Mouse (Mus musculus) testis, adult 2 months (tissue): Measurements from ENCODE around the gene Gpt2.

Experiments
- CTCF ChIP-seq: fragments of 200-500 bp; IDR thresholded peaks from 2 replicates; pipeline ENCODE4 v1.5.1; 2012; ENCODE audit warnings: low read depth, mild to moderate bottlenecking, inconsistent platforms, low read length, moderate library complexity; ENCODE audit not compliant: control insufficient read depth, insufficient read depth, insufficient replicate concordance
- POLR2A ChIP-seq: fragments of 200-500 bp; IDR thresholded peaks from 2 replicates; pipeline ENCODE4 v1.6.1; 2012; ENCODE audit warnings: low read depth, mild to moderate bottlenecking, inconsistent platforms, low read length, moderate library complexity; ENCODE audit not compliant: control insufficient read depth

DNA sequence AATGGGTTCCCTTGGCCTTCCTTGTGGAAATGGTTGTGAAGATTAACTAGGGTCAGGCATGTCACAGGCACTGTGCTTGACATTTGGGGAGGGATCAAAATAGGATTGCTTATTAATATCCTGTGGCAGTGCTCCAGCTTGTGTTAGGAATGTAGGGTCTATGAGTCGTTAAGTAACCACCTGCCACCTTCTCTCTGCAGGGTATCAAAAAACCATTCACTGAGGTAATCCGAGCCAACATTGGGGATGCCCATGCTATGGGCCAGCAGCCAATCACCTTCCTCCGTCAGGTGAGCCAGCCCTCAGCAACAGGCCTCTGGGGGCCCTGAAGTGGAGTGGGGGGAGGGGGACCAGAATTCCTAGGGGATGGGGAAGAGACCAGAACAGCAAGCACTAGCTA is 10.7 kb downstream of the Gpt2 start:
- TF ChIP-seq CTCF (no peak), POLR2A (no peak)
